Mouse (Mus musculus) ES-Bruce4 (cell line): ENCODE data around the gene Calm3.

Experiments
- CTCF ChIP-seq: IDR thresholded peaks from one replicate; pipeline ENCODE4 v1.8.1; 2011; ENCODE audit warnings: low read depth, low read length
- EP300 ChIP-seq: IDR thresholded peaks from 2 replicates; pipeline ENCODE4 v1.6.1; 2011; ENCODE audit warnings: low read depth, low read length; ENCODE audit not compliant: insufficient read depth
- POLR2A ChIP-seq: IDR thresholded peaks from one replicate; pipeline ENCODE4 v1.8.1; 2011; ENCODE audit warnings: low read length; ENCODE audit not compliant: insufficient read depth

- TF ChIP-seq EP300 (no peak), CTCF (no peak), POLR2A (no peak)
These were observed 15.5 kb downstream of the Calm3 start for GRCm38 (mm10) chr7:16908367-16908766.
